Mouse (Mus musculus): ENCODE measurements around the gene Cblb.
A peak's percentile ranks its signal among the peaks of the same experiment; 100 is the strongest.

The Cblb gene

DNA sequence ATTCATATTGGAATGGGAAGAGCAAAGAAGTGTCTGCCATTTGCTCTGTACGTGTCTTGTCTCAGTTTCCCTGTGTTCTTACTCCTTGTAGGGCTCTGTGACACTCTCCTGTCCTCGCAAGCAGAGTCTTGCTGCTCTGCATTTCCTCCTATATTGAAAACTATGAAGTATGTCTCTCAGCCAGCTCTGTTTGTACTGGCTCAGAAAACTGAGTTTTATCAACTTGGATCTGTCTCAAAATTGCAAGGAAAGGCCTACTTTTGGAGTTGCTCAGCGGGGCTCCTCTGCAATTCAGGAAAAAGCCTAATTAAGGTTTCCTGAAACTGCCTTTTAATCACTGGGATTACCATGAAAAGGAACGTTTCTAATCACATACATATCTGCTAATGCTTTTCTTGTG is 46.9 kb downstream of the Cblb start:
- DNase-seq = no peak

DNA sequence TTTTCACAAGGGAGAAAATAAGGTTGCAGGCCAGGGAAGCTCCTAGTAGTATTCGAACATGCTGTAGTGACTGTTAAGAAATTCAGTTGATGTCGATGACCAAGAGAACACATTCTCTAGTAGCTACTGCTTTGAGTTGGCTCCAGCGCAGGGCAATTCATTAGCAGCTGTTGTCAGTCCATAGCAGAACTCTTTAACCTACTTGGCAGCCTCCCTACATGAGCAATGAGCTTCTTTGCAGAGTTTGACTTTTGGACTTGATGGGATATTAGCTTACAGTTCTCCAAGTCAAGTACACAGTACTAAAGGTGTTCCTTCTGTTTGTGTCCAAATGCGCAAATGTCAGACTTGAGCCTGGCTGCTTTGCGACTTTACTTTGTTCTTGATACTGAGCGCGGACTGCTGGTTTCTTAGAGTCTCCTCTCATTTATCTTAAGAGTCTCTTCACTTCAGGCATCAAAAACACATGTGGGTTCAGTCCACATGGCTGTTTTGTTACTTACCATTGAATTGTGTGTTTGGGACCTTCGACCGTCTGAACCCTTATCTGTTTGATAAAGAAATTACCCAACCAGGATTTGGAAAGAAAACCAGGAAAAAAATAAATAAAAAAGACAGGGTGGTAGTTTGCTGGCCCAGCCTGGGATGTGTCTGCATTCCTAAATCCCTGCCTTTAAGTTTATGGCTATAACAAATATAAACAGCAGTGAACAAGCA is 47.9 kb downstream of the Cblb start:
- DNase-seq = no peak

DNA sequence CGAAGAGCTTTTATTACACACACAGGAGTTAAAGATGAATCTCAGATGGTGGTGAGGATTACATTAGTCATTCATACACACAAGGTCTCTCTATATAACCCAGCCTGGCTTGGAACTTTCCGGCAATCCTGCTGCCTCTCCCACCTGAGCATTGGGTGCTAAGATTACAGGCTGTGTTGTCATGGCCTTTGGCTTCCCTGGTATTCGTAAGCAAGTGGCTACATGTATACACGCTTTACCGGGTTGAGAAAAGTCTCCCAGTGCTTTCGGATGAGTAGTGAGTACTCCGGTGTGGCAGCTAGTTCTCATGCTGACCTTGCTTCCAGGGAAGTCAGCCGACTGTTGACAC is 48.4 kb downstream of the Cblb start:
- DNase-seq = no peak

DNA sequence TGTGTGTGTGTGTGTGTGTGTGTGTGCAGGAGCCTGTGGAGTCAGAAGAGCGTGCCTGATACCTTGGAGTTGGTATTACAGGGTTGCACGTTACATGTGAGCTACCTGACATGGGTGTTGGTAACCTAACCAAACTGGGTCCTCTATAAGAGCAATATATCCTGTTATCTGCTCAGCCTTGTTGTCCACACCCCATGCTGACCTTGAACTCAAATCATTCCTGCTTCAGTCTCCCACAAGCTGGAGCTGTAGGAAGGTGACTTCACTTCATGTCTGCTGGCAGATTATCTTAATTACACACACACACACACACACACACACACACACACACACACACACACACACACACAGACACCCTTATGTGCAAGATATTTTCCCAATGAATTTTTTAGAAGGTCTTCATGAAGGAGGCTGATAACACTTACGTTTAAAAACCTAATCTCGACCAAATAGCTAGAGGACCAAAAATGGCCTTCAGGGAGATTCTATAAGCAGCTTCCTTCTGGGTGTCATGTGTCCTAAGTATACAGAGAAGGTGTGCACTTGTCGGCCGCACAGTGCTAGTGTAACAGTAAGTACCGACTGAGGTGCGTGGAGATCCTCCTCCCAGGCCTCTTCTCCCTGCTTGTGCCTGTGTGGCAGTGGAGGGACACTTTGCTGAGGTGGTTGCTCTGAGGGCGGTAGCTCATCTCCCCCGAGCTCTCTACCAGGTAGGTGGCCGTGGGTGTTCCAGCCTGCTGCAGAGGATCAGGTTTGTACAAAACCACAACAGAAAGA is 49.8 kb downstream of the Cblb start:
- no peak for DNase-seq

DNA sequence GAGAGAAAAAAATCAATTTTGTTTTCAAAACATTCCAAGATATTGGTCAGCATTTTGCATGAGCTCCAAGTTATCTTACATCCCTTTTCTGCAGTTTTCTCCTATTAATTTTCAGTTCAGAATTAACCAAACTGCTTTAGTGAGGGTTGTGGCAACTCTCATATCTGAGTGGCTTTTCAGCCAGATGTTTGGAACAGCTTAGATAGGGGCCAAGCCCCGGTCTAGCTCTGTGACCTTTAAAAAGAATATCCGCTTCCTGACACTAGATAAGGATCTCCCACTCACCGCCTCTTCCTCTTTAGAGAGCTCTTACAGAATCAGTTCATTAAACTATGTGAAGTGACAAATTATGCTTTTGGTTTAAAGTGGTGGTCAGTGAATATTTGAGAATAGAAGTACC is 50.7 kb downstream of the Cblb start:
- no peak for DNase-seq

DNA sequence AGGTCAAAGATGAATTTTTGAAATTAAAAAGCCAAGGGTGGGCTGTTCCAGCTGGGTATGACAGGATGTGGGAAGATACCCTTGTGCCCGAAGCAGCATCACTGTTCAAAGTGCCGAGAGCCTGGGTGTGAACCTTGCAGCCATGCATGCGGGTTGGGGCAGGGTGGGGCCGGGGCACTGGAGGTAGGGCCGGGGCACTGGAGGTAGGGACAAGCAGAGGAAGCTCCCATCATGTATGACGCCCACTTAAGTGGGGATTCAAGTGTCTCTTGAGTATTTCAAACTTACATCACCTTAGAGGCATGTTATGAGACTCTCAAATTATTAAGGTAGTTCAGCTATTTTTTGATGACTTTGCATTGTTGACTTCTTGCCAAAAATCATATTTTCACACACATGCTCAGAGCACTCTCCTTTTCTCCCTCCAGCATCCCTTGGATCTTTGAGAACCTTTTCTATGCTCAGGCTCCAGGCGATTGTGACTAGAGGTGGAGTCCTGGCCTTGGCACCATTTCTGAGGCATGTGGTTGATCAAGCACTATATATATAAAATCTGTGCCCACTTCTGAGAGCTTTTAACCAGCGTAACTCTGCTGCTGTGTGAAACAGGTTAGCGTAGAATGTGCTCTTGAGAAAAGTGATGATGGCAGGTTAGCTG is 55.9 kb downstream of the Cblb start:
- DNase-seq = no peak

DNA sequence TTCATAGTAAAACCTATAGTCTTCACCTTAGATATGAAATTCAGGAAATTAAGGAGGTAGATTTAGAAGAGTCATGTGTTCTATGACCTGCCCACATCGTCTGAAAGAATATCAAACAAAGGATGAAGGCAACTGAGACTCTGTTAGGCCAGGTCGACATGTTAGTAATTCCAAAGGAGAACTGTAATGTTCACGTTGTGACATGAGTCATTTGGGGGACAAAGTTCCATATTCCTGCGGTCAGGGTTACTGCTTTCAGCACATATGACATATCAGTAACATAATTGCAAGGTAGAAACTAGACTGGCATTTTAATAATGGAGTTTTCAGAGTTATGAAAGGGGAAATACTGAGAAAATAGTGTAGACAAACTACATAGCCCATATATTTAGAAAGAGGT is 58.3 kb downstream of the Cblb start:
- DNase-seq = no peak

DNA sequence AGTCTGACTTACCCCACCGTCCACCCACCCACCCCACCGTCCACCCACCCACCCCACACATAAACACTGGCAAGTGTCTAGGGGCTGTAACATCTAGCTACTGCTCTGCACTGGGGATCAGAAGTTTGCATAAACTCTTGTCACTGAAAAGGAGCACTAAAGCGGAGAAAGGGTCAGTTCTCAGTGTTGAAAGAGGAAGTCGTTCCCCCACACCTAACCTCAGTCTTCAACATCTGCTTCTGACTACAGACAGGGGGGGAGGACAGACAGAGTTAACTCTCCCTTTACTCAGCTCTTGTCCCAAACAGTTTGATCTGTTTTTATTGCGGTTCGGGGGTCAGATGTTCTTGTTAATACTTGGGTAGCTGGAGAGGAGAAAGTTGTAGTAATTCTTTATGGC is 59.9 kb downstream of the Cblb start:
- DNase-seq = no peak

DNA sequence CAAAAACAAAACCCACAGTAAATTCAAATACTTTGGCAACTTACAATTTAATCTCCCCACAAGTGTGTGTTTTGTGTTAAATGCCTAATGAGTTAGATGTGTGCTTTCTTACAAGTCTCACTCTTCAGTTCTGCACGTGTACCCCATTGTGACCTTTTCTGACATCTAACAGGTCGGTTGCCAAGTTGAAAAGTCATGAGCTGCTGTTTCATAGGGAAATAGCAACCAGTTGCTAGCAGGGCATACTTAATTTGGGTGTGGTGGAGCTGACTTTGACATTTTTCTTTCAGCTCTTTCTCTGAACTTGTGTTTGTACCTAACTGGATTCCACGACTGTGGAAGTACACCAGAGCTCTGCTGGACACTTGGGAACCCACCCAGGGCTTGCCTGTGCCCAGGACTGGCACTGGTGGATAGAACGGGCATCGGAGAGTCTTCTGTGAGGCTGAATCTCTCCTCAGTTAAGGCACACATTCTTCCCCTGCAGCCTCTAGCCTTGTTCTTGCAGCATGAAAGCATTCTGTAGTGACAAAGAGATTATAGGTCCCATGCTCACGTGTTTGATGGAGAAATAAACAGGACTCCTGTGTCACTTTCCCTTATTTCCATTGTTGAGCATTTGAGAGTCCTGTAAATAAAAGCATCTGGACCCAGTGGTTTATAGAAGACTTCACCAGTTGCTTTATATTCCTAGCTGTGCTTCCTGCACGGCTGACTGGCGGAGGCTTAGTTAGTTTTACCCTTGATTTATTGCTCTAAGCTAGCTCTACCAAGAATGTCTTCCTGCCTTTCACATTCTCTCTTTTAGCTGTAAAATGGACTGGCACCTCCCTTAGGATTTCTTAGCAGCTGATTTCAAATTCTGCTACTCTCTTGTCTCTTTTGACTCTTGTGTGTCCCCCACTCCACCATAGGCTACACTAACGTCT is 62.6 kb downstream of the Cblb start:
- DNase-seq = no peak

DNA sequence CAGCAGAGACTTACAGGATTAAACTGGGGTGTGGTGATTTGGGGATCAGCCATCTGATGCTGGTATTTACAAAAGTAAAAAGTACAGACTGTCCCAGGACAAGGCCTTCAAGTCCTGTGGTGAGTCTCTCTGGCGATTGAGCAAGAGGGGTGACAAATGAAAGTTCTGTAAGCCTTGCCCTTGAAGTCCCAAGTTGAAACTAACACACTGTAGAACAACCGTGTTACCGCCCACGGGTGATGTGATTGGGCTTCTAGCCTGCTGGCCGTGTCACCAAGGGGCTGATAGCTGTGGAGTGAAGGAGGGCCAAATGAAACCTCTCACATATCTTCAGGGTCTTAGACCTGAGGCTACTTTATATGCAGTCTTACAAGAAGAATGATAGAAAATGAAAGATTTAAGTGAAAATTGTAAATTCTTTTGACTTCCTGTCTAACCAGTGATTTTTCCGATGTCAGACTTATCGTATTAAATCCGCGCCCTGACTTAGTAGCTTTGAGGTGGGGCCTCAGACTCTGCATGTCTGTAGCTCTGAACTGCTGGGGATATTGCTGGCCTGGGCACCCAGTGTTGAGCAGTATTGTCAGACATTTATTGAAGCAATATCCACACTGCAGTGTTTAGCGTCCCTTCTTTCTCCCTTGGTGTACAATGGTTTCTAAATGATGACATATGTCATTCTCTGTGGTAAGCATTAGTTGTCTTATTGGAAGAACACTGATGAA is 63.9 kb downstream of the Cblb start:
- no peak for DNase-seq

DNA sequence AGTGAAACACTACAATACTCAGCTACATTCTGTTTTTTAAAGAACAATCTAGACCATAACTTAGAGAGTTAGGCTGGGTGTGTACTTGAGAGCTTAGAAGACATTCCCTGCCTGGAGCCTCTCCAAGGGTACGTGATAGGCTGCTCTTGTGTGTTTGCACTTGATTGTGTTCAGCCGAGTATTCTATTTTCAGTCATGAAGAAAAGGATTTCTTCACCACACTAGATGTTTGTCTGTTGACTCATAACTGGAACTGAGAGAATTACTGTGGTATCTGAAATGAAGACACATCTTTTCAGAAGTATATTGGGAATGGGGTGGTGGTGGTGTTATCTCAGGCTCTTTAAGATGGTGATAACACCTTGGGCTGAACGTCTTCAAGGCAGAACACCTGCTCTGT is 64.6 kb downstream of the Cblb start:
- DNase-seq = no peak

DNA sequence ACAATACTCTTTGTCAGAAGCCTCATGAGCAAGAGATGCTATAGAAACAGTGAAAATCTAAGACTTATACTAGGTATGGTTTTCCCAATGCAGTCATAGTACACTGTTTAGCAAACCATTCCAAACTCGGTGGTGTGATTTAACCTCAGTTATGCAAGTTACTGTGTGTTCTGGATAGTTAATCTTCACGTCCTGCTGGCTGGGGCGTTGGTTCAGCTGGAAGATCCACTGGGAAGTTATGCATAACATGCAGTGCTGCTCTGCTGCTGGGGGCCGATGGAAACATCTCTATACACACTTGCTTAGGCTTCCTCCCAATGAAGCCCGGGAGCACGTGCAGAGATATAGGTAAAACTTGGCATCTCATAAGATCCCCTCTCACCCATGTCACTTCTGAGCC is 69.4 kb downstream of the Cblb start:
- no peak for DNase-seq

DNA sequence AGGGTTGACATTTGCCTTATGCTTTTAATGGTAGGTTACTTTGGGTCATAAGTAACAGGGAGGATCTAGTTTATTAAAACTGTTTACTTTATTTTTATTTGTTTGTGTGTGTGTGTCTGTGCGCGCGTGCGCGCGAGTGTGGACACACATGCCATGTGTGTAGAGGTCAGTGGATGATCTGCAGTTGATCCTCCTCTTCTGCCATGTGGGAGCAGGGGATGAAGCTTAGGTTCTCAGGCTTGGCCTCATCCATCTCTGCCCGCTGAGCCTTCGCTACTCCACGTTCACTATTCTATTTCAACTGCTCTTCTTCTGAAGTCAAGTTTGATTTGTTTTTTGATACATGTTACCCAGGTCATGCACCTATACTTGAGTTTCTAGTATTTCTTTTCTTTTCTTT is 73.6 kb downstream of the Cblb start:
- no peak for DNase-seq

DNA sequence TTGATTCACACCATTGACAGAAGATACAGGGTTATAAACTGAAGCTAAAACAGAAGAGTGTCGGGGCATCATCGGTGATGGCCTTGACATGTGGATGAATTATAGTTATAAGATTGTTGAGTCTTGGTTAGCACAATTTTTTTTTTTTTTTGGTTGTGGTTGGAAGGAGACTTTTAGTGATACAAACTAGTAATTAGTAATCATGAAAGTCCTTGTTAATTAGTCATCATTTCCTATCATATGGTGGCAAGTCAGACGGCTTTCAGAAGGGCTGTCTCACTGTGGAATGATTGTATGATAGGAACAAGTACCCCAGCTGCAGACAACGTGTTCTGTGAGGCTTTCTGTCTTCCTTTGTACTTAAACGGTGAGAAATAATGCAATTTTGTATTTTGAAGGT is 76.8 kb downstream of the Cblb start:
- no peak for DNase-seq

DNA sequence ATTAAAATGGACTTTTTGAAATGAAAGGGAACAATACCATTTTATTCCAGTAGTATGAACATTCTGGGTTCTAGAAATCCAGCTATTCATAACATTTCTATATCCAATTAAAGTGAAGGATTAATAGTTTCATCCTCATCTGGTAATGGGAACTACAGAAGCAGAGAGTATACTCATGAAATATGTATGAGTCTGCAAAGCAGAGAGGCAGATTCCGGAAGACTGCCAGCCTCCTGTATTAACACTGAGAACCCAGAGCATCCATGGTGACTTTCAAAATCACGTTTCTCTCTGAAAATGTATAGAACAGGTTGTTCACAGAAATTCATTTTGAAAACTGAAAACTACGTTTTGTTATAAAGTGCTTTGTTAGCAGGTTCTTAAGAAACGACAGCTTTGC is 83.4 kb downstream of the Cblb start:
- DNase-seq = no peak

DNA sequence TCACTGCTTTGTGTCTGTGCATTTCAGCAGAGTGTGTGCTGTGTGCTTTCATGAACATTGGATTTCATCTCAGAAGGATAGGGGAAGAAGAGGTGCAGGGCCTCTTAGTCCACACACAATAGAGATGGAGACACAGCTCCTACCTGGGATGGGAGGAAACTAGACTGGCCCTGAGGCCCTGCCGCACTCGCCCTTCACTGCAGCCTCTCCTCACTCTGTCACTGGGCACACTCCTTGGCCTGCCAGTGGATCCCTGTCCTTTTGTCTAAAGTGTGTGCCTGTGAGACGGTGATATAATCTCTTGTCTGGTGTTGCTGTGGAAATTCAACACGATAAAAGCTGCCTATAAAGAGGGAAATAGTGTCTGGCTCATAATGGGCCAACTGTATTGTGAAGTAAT is 88.0 kb downstream of the Cblb start:
- no peak for DNase-seq

DNA sequence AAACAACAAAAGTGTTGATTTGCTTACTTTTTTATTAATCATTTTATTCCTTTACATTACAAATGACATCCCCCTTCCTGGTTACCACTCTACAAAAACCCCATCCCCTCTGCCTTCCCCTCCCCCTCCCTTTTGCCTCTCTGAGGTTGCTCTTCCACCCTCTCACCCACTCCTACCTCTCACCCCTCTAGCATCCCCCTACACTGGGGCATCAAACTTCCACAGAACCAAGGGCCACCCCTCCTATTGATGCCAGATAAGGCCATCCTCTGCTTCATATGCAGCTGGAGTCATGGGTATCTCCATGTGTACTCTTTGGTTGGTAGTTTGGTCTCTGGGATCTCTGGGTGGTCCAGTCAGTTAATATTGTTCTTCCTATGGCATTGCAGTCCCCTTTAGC is 93.9 kb downstream of the Cblb start:
- DNase-seq = no peak

DNA sequence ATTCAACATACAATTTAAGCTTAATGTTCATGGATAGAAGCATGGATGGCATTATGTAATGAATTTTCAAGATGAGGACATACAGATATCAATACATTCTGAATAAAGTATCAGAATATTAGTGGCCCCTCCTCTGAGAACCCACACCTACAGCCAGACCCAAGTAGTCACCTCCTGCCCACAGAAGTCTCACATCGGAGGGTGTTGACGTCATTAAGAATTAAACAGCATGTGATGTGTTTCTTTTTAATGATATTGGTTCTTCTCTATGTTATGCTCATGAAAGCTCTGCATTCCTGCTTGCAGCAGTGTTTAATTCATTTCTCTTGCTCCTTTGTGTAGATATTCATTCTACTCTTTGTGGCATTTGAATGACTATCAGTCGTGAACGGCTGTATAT is 94.9 kb downstream of the Cblb start:
- DNase-seq = no peak

DNA sequence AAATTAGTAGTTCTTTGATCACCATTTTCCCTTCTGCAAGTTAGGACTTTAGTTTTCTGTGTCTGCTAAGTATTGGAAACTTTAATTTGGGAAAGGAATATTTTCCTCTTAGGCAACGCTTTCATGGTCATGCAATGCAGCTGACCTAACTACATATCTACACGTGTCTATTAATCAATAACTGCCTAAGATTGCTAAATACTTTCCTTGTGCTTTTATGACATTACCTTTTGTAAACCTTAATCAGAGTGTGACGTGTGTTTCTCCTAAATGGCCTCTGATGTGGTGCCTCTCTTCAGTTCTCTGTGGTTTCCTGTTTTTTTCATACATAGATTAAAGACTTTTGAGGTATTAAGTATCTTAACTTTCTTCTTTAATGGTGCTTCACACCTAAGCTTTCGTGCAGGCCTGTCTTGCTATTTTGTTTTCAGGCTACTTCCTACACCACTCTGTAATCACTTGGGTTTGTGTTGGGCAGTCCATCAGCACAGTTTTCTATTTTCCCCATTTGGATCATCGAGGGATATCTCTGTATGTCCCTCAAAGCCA is 98.4 kb downstream of the Cblb start:
- DNase-seq = no peak

DNA sequence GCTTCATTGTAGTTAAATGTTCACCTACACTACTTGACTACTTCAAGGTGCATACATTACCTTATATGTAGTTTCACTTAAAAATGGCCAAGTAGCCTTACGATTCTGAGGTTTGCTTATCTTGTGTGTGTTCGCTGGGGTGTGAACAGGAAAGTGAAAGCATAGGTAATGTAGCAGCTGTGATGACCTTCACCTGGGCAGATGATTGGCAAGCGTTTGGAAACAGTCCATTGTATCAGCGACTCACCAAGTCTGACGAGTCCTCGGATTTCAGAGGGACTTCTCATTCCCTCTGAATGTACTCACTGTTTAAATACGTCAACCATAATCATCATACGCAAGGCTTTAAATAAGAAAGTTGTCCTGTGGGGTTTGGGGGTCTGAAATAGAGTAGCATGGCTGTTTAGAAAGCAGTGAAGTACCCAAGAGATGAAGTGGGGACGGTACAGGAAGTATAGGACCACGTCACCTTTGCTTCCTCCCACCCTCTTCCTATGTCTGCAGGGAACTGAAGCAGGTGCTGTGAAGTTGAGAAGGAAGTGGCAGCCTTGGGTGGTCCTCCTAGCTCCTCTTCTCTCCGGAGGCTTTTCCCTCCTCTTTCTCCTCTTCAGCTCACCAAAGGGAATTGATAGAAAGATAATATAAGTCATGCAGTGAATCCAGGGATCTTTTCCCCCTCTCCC is 101.9 kb downstream of the Cblb start:
- DNase-seq = no peak

DNA sequence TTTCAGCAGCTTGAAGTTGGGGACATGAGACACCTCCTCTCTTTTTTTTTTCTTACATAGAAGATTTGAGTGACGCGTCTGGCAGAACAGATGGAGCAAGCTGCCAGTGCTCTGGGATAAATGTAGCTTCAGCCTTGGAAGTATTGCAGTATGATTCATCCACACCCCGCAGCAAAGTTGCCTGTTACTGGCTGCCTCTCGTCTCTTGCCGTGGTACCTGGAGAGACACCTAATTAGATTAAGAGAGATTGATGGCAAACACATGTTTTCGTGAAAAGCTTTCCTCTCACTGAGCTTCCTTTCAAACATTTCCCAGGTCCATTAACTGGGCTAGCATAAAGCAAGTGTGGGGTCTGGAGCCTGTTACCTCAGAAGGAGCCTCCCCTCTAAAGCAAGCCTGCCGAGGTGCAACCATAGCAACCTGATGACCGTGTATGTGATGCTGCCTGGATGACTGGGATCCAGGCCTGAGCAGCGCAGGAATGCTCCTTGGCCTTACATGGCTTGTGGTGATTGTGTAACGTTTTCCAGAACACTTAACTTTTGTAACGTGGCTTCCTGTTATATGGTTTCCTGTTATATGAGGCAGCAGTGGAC is 103.7 kb downstream of the Cblb start:
- DNase-seq = peak; percentile 58

Data from cerebellum, adult 9-10 months (tissue).